Mouse (Mus musculus) hindbrain, embryonic 13.5 days (tissue): ENCODE data around the gene Mcts1. TPM values are rescaled to one million over a fixed set of nuclear protein-coding genes. Genes with fewer than 3 reads are reported as not detected.

Experiments used
- ATAC-seq: fragments of 200-750 bp; cut with Nextera tagmentation; 2 replicates; pipeline ENCODE4 v1.8.0; 2017; ENCODE audit warnings: moderate TSS enrichment; ENCODE audit not compliant: low FRiP score
- H3K27ac ChIP-seq: fragments of 300-500 bp; sonication (generic); 2 replicates; pipeline ENCODE4 v1.5.1; 2015; ENCODE audit warnings: inconsistent platforms, mild to moderate bottlenecking, moderate library complexity
- H3K27me3 ChIP-seq: fragments of 300-500 bp; sonication (generic); 2 replicates; pipeline ENCODE4 v1.6.1; 2015; ENCODE audit warnings: mild to moderate bottlenecking, inconsistent platforms
- H3K36me3 ChIP-seq: fragments of 300-500 bp; sonication (generic); 2 replicates; pipeline ENCODE4 v1.6.1; 2015; ENCODE audit warnings: mild to moderate bottlenecking, inconsistent platforms
- H3K4me1 ChIP-seq: fragments of 300-500 bp; sonication (generic); replicated peaks from 2 replicates; pipeline ENCODE4 v1.6.1; 2015; ENCODE audit warnings: inconsistent platforms
- H3K4me2 ChIP-seq: fragments of 300-500 bp; sonication (generic); 2 replicates; pipeline ENCODE4 v1.6.1; 2015; ENCODE audit warnings: inconsistent platforms, mild to moderate bottlenecking, moderate library complexity
- H3K4me3 ChIP-seq: fragments of 300-500 bp; sonication (generic); 2 replicates; pipeline ENCODE4 v1.5.1; 2015; ENCODE audit warnings: mild to moderate bottlenecking, inconsistent platforms
- H3K9ac ChIP-seq: fragments of 300-500 bp; sonication (generic); 2 replicates; pipeline ENCODE4 v1.6.1; 2015; ENCODE audit warnings: mild to moderate bottlenecking, inconsistent platforms
- H3K9me3 ChIP-seq: fragments of 300-500 bp; sonication (generic); 2 replicates; pipeline ENCODE4 v1.6.1; 2016; ENCODE audit warnings: inconsistent platforms
- WGBS: fragments of 180-500 bp; shearing (Covaris S2); methylation state at CpG from one replicate; pipeline ENCODE4 v1.1.7; 2015; 5-methylcytosine and 5-hydroxymethylcytosine counted together
- polyA plus RNA-seq: library from polyadenylated mRNA; unstranded; fragments of >200 nt; fragmentation: Nextera tagmentation; extraction: Ambion mirVana; gene quantifications from 2 replicates; pipeline ENCODE4 v1.2.1, GENCODE M21; 2015

The Mcts1 gene
- polyA plus RNA-seq, 1 experiment from 2014 or later, result 188 TPM

DNA sequence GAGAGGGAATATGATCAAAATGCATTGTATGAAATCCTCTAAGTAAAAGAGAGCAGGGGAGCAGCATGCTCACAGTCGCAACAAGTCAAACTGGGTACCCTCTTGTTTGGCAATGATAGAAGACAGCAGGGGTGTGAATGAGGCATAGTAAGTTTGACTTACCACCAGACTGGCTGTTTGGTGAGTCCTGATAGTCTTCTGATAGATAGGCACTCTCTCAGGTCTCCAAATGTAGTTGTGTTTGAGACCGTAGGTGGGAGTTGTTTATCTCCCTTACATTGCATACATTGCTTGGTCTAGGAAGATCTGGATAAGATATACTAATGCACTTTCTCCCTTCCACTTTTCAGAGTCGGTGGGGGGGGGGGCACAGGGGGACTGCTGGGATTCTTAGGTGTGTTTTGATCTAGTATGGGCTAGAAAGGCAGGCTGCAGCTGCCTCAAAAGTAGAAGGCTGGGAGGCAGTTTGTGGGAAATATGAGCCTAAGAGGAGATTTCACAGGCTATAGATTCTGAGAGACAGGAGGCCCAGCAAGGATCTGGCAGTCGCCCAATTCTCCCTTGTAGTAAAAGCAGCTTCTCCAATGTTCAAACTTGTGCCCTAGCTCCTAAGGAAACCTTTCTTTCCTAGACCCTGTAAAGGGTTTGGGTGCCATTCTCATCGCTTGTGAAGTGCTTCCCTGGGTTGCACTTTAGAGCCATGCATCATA is 7.0 kb upstream of the Mcts1 start:
- Histone ChIP-seq H3K4me1 (no peaks in the 10 kb centered on the region), H3K9ac (no peak overlapping the region), H3K4me2 (no peak overlapping the region), H3K4me3 (no peak overlapping the region), H3K27ac (no peak overlapping the region), H3K36me3 (no peaks in the 10 kb centered on the region), H3K27me3 (no peaks in the 10 kb centered on the region), H3K9me3 (no peaks in the 10 kb centered on the region)
- WGBS, result 71% methylated on average over 5 of the region's 5 CpGs
- no peak for ATAC-seq

DNA sequence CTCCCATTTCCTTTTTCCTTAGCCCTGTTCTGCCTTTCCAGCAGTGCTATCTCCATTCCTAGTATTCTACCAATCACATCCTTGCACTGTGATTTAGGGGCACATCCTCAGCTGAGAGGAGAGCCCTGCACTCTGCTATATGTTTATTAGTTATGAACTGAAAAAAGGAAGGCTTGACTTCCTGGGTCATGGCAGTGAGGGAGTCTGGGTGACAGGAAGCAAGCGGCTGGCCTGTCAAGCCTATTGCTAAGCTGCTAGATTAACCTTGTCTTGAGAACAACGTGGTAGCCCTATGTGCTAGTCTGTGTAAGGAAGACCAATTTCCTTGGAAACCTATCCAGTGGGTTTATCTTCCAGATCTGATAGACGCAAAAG is 604 bp downstream of the Mcts1 start:
- WGBS, result 21% methylated on average over 3 of the region's 3 CpGs
- H3K27me3 ChIP-seq, result no peaks in the 10 kb centered on the region
- ATAC-seq, result peak; percentile 80
- H3K9me3 ChIP-seq, result no peaks in the 10 kb centered on the region
- no peaks in the 10 kb centered on the region for H3K36me3 ChIP-seq
- peak overlapping the region; percentile 47 for H3K4me3 ChIP-seq
- peak overlapping the region; percentile 85 for H3K27ac ChIP-seq
- H3K4me2 ChIP-seq, result peak overlapping the region; percentile 57
- H3K4me1 ChIP-seq, result no peaks in the 10 kb centered on the region
- peak overlapping the region; percentile 70 for H3K9ac ChIP-seq

DNA sequence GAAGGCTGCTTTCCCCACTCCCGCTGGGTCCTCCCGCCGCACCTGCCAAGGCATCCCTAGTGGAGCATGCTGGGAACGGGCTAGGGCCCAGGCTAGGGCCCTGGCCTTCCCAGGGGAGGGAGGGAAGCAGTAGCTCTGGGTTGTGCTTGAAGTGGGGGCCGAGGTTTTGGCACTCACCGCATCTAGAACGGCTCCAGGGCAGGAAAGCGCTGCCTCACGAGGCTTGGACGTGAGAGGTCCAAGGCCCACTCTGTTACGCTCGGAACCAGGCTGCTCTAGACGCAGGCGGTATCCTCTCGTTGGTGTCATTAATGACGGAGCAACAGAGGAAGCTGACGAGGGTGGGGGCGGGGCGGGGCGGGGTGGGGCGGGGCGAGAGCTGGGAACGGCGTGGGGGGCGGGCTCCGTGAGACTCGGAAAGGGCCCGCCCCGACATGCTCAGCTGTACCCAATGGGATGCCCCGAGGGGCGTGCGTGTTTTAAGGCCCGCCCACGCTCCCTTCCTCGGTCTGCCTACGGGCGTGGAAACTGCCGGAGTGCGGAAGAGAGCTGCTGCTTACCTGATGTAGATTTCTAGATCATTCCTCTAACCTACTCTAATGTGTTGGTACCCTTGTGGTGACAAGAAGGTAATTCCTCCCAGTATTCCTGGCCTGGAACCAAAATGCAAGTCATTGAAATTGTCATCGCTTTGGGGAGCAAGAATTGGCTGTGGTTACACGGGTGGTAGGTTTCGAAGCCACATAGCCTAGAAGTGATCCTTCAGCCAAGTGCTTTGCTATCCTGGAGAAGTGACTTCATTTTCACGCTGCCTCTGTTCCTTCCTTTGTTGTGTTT is 34.6 kb downstream of the Mcts1 start, which contains the start of gene C1galt1c1:
TSS of gene C1galt1c1 (minus strand) at position 287 of the 837 bp plus-strand sequence.
- peak within 1 kb of the TSS; percentile 47 for H3K4me3 ChIP-seq
- H3K9me3 ChIP-seq, result no peaks in the 10 kb centered on the region
- H3K4me1 ChIP-seq, result peaks cover 7% of the 10 kb centered on the region; the same call in 1 of the 2 replicates
- H3K27ac ChIP-seq, result peak within 1 kb of the TSS; percentile 92
- peak within 1 kb of the TSS; percentile 72 for H3K9ac ChIP-seq
- peak within 1 kb of the TSS; percentile 48 for H3K4me2 ChIP-seq
- peak; percentile 100 for ATAC-seq
- H3K27me3 ChIP-seq, result no peaks in the 10 kb centered on the region
- 15% methylated on average over 29 of the region's 43 CpGs for WGBS
- no peaks in the 10 kb centered on the region for H3K36me3 ChIP-seq

DNA sequence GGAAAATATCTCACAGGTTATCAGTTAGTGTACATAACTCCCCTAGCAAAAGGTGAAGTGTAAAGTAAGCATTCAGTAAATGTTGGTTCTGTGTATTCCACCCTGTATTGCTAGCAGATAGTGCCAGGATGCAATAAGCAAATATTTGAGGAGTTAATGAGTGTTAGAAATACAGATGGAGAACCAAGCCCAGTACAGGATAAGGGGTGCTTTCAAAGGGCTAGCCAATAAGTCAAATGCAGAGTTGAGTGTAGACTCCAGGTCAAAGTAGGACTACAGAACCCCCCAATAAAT is 35.2 kb downstream of the Mcts1 start:
- H3K9ac ChIP-seq, result no peak overlapping the region
- H3K9me3 ChIP-seq, result no peaks in the 10 kb centered on the region
- H3K4me2 ChIP-seq, result peak overlapping the region; percentile 46
- H3K36me3 ChIP-seq, result no peaks in the 10 kb centered on the region
- no peak for ATAC-seq
- peak overlapping the region; percentile 47 for H3K4me3 ChIP-seq
- H3K27ac ChIP-seq, result peak overlapping the region; percentile 55
- no peaks in the 10 kb centered on the region for H3K27me3 ChIP-seq
- H3K4me1 ChIP-seq, result peaks cover 7% of the 10 kb centered on the region; the same call in 1 of the 2 replicates

DNA sequence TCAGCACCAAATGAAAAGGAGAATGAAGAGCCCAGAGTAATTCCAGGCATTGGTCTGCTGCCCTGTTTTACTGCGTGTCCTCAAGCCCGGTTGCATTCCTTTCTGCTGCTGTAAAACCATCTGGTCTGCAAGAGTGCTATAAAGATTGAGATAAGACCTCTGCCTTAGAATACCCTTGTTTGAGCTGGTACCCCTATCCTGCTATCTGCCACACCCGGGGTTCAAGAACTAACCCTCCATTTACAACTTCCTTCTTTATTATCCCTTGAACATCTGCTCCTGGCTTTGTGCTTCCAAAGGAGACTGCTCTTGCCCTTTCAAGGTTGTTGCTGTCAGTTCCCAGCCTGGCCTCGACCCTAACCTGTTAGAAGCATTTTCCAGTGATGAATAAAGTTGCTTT is 41.1 kb downstream of the Mcts1 start:
- H3K4me2 ChIP-seq, result no peak overlapping the region
- no peak overlapping the region for H3K9ac ChIP-seq
- H3K27ac ChIP-seq, result no peak overlapping the region
- H3K4me3 ChIP-seq, result no peak overlapping the region
- WGBS, result 69% methylated on average over 4 of the region's 4 CpGs
- H3K36me3 ChIP-seq, result no peaks in the 10 kb centered on the region
- no peak for ATAC-seq
- H3K27me3 ChIP-seq, result no peaks in the 10 kb centered on the region
- H3K4me1 ChIP-seq, result no peaks in the 10 kb centered on the region
- no peaks in the 10 kb centered on the region for H3K9me3 ChIP-seq

DNA sequence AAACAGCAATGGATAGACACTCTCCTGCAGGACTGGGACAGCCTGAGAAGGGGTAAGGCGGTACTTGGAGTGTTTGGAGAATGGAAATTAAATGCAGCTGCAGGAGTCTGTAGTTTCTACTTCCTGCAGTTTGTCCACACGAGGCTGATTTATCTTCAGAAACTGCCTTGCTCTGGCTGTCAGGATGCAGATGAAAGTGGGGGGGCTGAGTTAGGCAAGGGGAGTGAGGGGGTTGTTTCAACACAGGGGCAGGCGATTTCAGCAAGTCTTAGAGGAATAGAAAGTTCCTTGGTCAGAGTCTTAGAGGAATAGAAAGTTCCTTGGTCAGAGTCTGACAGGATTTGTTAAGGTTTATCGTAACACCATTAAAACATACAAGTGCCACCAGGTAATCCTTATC is 41.8 kb downstream of the Mcts1 start:
- no peak for ATAC-seq
- 73% methylated on average over 4 of the region's 4 CpGs for WGBS
- Histone ChIP-seq H3K4me2 (no peak overlapping the region), H3K27me3 (no peaks in the 10 kb centered on the region), H3K9me3 (no peaks in the 10 kb centered on the region), H3K36me3 (no peaks in the 10 kb centered on the region), H3K9ac (no peak overlapping the region), H3K4me3 (no peak overlapping the region), H3K27ac (no peak overlapping the region), H3K4me1 (no peaks in the 10 kb centered on the region)

DNA sequence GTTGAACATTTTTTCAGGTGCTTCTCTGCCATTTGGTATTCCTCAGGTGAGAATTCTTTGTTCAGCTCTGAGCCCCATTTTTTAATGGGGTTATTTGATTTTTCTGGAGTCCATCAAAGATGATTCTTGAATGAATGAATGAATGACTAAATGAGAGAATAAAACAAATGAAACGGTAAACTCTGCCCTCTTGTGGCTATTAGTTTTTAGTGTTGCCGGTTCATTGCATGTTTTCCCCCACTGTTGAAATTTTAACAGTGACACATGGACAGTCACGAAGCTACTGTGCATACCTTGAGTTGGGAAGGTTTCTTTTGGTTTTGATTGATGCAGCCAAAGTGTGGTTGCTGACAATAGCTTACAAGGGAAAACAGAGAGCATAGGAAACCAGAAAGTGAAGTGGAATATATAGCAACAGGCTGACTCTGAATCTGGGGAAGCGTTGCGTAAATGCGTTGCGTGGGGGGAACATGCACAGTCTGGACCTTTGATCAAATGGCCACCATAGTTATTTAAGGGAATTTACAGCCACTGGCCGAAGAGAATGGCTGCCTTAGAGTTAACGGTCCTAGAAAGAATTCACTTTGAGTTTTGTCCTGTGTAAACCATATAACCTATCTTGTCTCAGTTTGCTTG is 50.1 kb downstream of the Mcts1 start:
- H3K27ac ChIP-seq, result no peak overlapping the region
- H3K4me2 ChIP-seq, result no peak overlapping the region
- WGBS, result 64% methylated on average over 9 of the region's 9 CpGs
- no peak for ATAC-seq
- H3K4me1 ChIP-seq, result no peaks in the 10 kb centered on the region
- H3K9me3 ChIP-seq, result no peaks in the 10 kb centered on the region
- no peaks in the 10 kb centered on the region for H3K27me3 ChIP-seq
- no peaks in the 10 kb centered on the region for H3K36me3 ChIP-seq
- H3K4me3 ChIP-seq, result no peak overlapping the region
- no peak overlapping the region for H3K9ac ChIP-seq

DNA sequence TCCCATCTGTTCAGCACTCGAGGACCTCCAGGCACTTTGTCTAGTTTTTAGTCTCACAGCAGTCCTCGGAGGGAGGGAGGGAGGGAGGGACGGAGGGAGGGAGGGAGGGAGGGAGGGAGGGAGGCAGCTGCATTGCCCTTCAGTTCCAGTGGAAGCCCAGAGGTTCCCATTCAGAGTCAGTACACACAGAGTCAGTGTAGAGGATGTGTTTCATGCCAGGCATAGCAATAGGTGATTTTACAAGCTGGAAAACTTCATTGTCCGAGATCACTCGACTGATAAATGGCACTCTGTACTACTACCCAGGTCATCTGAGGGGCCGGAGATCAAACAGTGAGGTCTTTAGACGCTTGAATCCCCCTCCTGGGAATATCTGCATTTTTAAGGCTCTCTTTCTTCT is 50.8 kb downstream of the Mcts1 start:
- no peak for ATAC-seq
- no peaks in the 10 kb centered on the region for H3K4me1 ChIP-seq
- H3K4me3 ChIP-seq, result no peak overlapping the region
- H3K9me3 ChIP-seq, result no peaks in the 10 kb centered on the region
- no peak overlapping the region for H3K27ac ChIP-seq
- no peak overlapping the region for H3K4me2 ChIP-seq
- H3K36me3 ChIP-seq, result no peaks in the 10 kb centered on the region
- 28% methylated on average over 5 of the region's 7 CpGs for WGBS
- H3K9ac ChIP-seq, result no peak overlapping the region
- H3K27me3 ChIP-seq, result no peaks in the 10 kb centered on the region

DNA sequence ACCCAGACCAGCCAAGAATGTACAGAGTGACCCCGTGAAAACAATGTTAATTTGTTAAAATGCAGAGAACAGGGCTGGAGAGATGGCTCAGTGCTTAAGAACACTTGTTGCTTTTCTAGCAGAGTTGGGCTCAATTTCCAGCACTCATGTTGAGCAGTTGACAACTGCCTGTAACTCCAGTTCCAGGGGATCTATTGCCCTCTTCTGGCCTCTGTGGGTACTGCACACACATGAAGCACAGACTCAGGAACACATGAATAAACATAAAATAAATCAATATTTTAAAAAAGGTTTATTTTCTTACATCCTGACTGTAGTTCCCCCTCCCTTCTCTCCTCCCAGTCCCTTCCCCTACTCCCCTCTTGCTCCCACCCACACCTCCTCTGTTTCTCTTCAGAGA is 52.8 kb downstream of the Mcts1 start:
- no peak overlapping the region for H3K9ac ChIP-seq
- no peaks in the 10 kb centered on the region for H3K36me3 ChIP-seq
- H3K9me3 ChIP-seq, result no peaks in the 10 kb centered on the region
- H3K4me1 ChIP-seq, result no peaks in the 10 kb centered on the region
- no peak overlapping the region for H3K27ac ChIP-seq
- 72% methylated on average over 1 of the region's 1 CpGs for WGBS
- no peak for ATAC-seq
- no peaks in the 10 kb centered on the region for H3K27me3 ChIP-seq
- H3K4me3 ChIP-seq, result no peak overlapping the region
- H3K4me2 ChIP-seq, result no peak overlapping the region

DNA sequence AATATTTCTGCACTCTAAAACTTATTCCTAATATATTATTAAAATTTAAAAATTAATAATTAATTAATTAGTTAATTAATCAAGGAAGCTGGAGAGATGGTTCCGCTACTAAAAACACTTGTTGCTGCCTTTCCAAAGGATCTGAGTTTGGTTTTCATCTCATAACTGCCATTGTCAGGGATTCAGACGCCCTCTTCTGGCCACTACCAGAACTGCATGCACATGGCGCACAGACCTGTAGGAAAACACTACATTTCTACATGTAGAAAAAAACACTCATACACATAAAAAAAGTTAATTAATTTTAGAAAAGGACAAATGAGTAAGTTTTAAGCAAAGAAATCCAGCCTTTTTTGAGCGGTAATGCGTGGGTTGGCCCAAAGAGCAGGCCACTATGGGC is 54.3 kb downstream of the Mcts1 start:
- H3K4me1 ChIP-seq, result no peaks in the 10 kb centered on the region
- no peak overlapping the region for H3K4me2 ChIP-seq
- H3K27me3 ChIP-seq, result no peaks in the 10 kb centered on the region
- H3K36me3 ChIP-seq, result no peaks in the 10 kb centered on the region
- no peak overlapping the region for H3K27ac ChIP-seq
- H3K9me3 ChIP-seq, result no peaks in the 10 kb centered on the region
- no peak for ATAC-seq
- WGBS, result 85% methylated on average over 5 of the region's 5 CpGs
- H3K4me3 ChIP-seq, result no peak overlapping the region
- H3K9ac ChIP-seq, result no peak overlapping the region

DNA sequence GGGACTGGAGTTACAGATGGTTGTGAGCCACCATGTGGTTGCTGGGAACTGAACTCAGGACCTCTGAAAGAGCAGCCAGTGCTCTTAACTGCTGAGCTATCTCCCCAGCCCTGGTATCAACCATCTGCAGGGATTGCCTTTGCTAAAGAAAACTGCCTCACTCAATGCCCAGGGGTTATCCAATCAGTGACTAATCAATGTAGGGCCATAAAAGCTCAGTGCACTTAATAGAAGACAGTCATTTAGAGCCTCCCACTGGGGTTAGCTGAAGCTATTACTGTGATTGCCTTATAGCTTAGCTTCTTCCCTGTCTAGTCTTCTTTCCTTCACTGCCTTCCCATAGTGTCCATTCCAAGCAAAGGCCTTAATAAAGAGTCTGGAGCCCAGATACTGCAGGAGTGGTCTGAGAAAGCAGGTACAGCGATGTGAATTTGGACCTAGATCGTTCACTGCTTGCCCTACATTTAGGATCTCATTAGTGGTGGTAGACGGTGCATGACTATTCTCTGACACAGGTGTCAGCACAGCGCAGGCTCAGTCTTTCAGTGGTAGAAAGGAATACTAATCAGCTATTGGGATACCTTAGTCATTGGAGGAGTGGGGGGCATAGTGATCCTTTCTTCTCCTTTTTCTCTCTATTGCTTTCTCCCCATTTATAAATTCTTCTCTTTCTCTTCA is 56.0 kb downstream of the Mcts1 start:
- no peaks in the 10 kb centered on the region for H3K9me3 ChIP-seq
- peak; percentile 68; the same call in 1 of the 2 replicates for ATAC-seq
- no peak overlapping the region for H3K4me3 ChIP-seq
- H3K27ac ChIP-seq, result no peak overlapping the region
- 75% methylated on average over 4 of the region's 4 CpGs for WGBS
- no peaks in the 10 kb centered on the region for H3K27me3 ChIP-seq
- no peaks in the 10 kb centered on the region for H3K36me3 ChIP-seq
- no peak overlapping the region for H3K9ac ChIP-seq
- H3K4me1 ChIP-seq, result no peaks in the 10 kb centered on the region
- no peak overlapping the region for H3K4me2 ChIP-seq
